Mouse (Mus musculus): ENCODE data around the gene Hint3. TPM values are rescaled to one million over a fixed set of nuclear protein-coding genes. Genes with fewer than 3 reads are reported as not detected.

The Hint3 gene
- polyA plus RNA-seq, 1 experiment from 2014 or later, result 20.2 TPM

Other genes starting within 250 kb of the Hint3 start
- 20.3 and 21.6 TPM in 2 replicates for gene Trmt11, start 28.9 kb downstream of the Hint3 start, polyA plus RNA-seq (2015; fragmentation: Nextera tagmentation; extraction: Ambion mirVana)
- gene Ncoa7, start 173.7 kb upstream of the Hint3 start, polyA plus RNA-seq (2015; fragmentation: Nextera tagmentation; extraction: Ambion mirVana), result 24.6 and 25.4 TPM in 2 replicates
- 3.4 and 4.0 TPM in 2 replicates for gene Hey2, start 213.2 kb upstream of the Hint3 start, polyA plus RNA-seq (2015; fragmentation: Nextera tagmentation; extraction: Ambion mirVana)

Data from midbrain, embryonic 16.5 days (tissue).